Mouse (Mus musculus) heart, postnatal 0 days (tissue): ENCODE data around the gene Parp16.

Source experiments
- CTCF ChIP-seq: IDR thresholded peaks from 2 replicates; pipeline ENCODE4 v1.5.1; 2016; ENCODE audit warnings: antibody characterized with exemption, control low read depth, low read depth
- EP300 ChIP-seq: IDR thresholded peaks from 2 replicates; pipeline ENCODE4 v1.6.1; 2016; ENCODE audit warnings: antibody characterized with exemption, low read depth

DNA sequence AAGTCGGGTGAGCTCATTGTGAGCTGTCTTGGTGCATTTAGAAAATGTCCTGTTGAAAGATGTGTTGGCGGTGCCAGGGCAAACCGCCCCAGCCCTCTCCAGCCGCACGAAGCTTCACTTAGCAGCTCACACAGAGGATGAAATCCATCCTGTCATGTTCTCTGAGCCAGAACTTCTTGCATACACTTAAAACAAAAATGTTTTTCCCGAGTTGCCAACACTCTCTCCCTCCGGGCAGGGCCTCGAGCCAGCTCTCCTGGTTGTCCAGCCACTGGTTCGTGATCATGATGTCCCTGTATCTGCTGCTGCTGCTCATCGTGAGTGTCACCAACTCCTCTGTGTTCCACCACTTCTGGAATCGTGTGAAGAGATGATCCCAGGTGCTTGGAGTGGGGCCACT is 42.5 kb downstream of the Parp16 start:
- TF ChIP-seq CTCF (no peak), EP300 (no peak)
